Mouse (Mus musculus) stomach, postnatal 0 days (tissue): ENCODE measurements around the gene Lama4.

Experiments used
- CTCF ChIP-seq: IDR thresholded peaks from 2 replicates; pipeline ENCODE4 v1.5.1; 2016; ENCODE audit warnings: antibody characterized with exemption, low read depth, mild to moderate bottlenecking, moderate library complexity
- EP300 ChIP-seq: optimal IDR thresholded peaks from 2 replicates; pipeline ENCODE3; 2016; ENCODE audit warnings: antibody characterized with exemption

DNA sequence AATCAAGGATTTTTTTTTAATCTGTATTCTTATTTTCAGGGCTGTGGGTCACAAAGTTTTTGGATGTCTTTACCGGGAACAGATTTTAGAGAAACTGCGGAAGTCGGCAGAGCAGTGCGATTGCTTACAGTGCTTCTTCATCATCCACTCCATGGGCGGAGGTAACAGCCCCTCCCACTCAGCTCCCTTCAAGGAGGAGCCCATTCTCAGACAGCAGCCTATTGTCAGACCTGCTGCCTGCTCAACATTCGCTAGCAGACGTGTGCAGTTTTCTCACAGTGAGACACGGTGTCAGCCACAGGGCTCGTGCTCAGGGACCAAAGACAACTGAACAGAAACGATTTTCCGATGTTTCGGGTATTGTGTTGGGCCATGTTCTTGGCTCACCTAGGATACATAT lies 176.9 kb downstream of the Lama4 start:
- TF ChIP-seq EP300 = no peak
- TF ChIP-seq CTCF = no peak
